Mouse (Mus musculus) megakaryocyte, embryonic 14.5 days (primary cell): ENCODE measurements around the gene Cherp. TPM values are rescaled to one million over a fixed set of nuclear protein-coding genes. Genes with fewer than 3 reads are reported as not detected.
A peak's percentile ranks its signal among the peaks of the same experiment; 100 is the strongest.

Source experiments
- H3K27me3 ChIP-seq: replicated peaks from 2 replicates; pipeline ENCODE3; 2012; ENCODE audit warnings: inconsistent platforms
- H3K36me3 ChIP-seq: replicated peaks from 2 replicates; pipeline ENCODE3; 2012; ENCODE audit warnings: low read length, inconsistent platforms, mixed read lengths
- H3K4me1 ChIP-seq: 2 replicates; pipeline ENCODE4 v1.6.1; 2012; ENCODE audit warnings: inconsistent platforms
- H3K4me3 ChIP-seq: replicated peaks from 2 replicates; pipeline ENCODE3; 2012; ENCODE audit warnings: moderate library complexity, mild to moderate bottlenecking, inconsistent platforms
- H3K9me3 ChIP-seq: 2 replicates; pipeline ENCODE4 v1.6.1; 2012; ENCODE audit warnings: inconsistent platforms
- FLI1 ChIP-seq: IDR thresholded peaks from 2 replicates; pipeline ENCODE4 v1.6.1; 2012; ENCODE audit warnings: low read length, inconsistent platforms, mixed read lengths
- GATA1 ChIP-seq: IDR thresholded peaks from 3 replicates; pipeline ENCODE4 v1.6.1; 2012; ENCODE audit warnings: mixed read lengths, low read length, inconsistent platforms, borderline replicate concordance
- polyA plus RNA-seq: library from polyadenylated mRNA; stranded (reverse); fragments of >175 nt; gene quantifications from 2 replicates; pipeline ENCODE4 v1.2.3, GENCODE M21; 2012; ENCODE audit warnings: low replicate concordance; ENCODE audit not compliant: insufficient read depth

Gene Cherp
- polyA plus RNA-seq, 1 experiment, result 85.3 TPM

DNA sequence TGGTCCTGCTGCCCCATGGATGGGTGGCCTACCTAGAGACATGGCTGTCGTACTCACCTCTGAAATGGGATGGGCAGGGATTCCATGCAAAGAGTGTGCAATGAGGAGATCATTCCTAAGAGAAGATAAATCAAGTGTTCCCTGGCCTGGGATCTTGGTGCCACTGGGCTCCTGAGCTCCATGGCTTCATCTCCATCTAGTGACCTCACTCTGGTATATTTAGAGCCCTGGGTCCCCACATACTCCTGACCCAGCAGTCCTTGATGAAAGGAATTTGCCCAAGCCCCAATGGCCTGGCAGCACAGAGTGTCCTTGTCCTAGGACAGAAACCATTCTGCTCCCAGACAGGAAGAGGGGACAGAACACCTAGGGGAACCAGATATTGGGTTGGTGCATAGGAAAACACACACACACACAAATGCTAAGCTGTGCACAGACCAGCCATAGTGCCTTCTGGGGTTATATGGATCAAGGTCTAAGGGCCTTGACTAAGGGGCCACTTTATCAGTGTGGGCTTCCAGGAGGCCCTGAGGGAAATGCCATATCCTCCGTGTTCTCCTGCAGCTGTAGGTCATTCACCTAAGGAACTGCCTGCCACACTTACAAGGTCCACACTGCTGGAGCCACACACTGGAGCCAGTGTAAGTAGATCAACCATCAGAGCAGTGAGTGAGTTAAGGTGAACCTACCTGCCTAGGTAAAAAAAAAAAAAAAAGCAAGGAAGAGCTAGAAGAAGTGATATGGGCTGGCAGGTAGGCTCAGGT is 24.7 kb upstream of the Cherp start:
- TF ChIP-seq FLI1 (no peak), GATA1 (no peak)
- H3K27me3 ChIP-seq, result no peaks in the 10 kb centered on the region
- H3K4me1 ChIP-seq, result peaks cover 99% of the 10 kb centered on the region
- H3K9me3 ChIP-seq, result no peaks in the 10 kb centered on the region
- H3K36me3 ChIP-seq, result peaks cover 82% of the 10 kb centered on the region
- H3K4me3 ChIP-seq, result no peak overlapping the region

DNA sequence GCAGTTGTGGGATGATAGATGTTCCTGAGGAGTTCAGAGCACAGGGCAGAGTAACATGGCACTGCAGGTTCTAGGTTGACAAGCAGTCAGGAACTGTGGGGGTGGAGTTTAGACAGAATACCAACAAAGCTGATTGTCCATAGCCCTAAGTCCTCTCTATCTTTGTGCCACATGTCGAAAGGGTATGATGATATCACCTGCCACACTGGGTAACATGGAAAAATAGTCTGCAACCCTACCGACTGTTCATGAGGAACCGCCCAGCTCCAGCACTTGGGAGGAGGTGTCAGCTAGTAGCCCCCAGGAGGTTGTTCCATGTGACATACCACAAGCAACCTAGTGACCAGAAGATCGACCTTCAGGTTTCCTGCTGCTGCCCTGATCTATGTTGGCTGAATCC is 23.5 kb upstream of the Cherp start:
- TF ChIP-seq GATA1 (no peak), FLI1 (no peak)
- no peaks in the 10 kb centered on the region for H3K9me3 ChIP-seq
- H3K36me3 ChIP-seq, result peaks cover 82% of the 10 kb centered on the region
- peaks cover 99% of the 10 kb centered on the region for H3K4me1 ChIP-seq
- H3K4me3 ChIP-seq, result no peak overlapping the region
- H3K27me3 ChIP-seq, result no peaks in the 10 kb centered on the region

DNA sequence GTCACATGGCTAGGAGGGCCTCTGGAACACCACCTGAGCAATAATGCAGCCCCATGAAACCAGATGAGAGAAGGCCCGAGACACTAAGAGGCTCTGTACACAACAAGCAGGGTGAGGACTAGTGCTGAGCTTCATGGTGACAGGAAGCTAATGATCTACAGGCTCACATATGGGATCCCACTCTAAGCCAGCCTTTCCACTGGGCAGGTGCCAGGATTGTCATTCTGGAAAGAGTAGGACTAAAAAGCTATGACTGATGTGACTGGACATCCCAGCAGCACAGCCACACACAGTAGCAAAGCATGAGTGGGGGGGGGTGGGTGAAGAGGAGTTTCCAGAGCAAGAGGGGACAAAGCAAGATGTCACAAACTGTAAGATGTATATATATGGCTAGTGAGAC is 22.9 kb upstream of the Cherp start:
- Histone ChIP-seq H3K36me3 (peaks cover 76% of the 10 kb centered on the region), H3K4me1 (peaks cover 97% of the 10 kb centered on the region), H3K4me3 (no peak overlapping the region), H3K27me3 (no peaks in the 10 kb centered on the region), H3K9me3 (no peaks in the 10 kb centered on the region)
- no peak for TF ChIP-seq FLI1
- no peak for TF ChIP-seq GATA1

DNA sequence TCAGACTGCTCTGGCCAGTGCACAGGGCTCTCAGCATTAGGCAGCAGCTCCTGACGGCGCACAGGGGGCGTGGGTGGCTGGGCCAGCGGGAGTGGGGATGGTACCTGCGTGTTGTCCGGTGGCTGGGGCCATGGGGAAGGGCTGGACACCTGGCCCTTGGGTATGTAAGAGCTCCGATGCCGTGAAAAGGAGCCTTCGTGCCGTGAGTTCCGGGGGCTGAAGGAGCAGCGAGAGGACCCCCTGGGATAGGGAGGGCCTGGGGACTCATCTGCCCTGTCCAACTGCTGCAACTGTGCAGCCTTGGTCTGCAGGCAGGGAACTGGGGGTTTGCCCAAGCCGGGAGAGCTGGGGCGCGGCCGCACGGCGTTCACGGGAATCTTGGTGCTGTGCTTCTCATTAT is 21.2 kb upstream of the Cherp start:
- Histone ChIP-seq H3K36me3 (peaks cover 64% of the 10 kb centered on the region), H3K4me1 (peaks cover 88% of the 10 kb centered on the region), H3K4me3 (no peak overlapping the region), H3K27me3 (no peaks in the 10 kb centered on the region), H3K9me3 (no peaks in the 10 kb centered on the region)
- no peak for TF ChIP-seq GATA1
- TF ChIP-seq FLI1, result no peak

DNA sequence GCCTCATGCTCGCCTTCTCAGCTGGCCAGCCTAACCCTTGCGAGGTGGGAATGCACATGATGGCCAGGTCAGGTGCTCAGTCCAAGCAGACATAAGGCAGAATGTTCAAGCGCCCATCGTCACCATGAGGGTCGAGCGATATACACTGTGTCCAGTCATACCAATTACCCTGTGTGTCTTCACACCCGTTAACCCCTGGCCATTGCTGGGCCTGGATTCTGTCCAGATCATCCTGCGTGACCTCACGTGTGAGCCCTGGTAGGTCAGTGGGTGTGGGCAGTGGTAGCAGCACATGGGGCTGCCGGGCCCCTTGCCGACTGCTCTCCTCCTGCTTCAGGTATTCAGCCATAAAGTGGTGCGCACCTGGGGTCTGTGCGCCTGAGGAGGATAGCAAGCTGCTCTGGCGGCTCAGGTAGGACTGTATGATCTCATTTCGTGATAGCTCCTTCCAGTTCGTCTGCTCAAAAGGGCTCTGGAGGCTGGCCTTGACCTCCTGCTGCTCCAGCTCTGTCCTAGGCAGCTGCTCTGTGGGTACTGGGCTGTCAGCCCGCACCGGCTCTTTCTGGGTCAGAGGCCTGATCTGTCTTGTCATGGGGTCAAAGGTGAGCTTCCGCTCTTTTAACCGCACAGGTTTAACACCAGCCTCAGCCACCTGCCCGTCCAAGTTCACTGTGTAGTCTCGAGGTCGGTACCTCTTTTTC is 20.5 kb upstream of the Cherp start:
- Histone ChIP-seq H3K4me1 (peaks cover 88% of the 10 kb centered on the region), H3K4me3 (peak overlapping the region; percentile 0), H3K9me3 (no peaks in the 10 kb centered on the region), H3K27me3 (no peaks in the 10 kb centered on the region), H3K36me3 (peaks cover 65% of the 10 kb centered on the region)
- TF ChIP-seq FLI1, result no peak
- no peak for TF ChIP-seq GATA1

DNA sequence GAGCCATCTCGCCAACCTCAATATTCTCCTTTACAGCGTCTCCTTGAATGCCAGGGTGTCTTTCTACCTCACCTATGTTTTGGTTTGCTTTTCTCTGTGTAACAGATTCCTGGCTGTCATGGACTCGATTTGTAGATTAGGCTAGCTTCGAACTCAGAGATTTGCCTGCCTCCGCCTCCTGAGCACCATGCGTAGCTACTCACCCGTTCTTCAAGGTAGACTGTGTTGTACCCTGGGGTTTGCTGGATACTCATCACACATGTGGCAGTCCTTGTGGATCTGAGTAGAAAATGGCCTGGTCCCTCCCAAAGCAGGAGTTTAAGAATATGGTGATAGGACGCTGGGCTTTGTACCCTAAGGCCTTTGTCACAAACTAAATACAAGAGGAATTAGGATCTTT is 18.4 kb upstream of the Cherp start:
- peak overlapping the region; percentile 99 for H3K4me3 ChIP-seq
- TF ChIP-seq FLI1 (no peak), GATA1 (no peak)
- H3K36me3 ChIP-seq, result peaks cover 68% of the 10 kb centered on the region
- H3K4me1 ChIP-seq, result peaks cover 88% of the 10 kb centered on the region
- no peaks in the 10 kb centered on the region for H3K27me3 ChIP-seq
- no peaks in the 10 kb centered on the region for H3K9me3 ChIP-seq

DNA sequence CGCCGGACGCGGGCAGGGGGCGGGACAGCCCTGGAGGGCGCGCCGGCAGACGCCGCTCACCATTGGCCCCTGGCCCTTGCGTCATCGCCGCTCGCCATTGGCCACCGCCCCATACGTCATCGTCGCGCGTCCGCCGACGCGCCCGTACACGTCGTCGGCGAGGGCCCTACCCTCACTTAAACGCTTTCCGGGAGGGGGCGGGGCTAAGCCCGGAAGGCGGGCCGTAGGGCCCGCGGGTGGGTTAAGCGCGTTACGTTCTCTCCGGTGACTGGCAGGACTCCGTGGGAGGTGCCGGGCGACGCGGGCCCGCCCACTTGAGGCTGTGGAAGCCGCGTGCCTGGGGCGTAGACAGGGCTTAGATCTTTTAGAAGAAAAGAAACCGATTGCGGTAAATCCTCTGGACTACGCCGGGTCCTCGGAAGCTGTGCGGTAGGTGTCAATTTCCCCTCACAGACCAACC is 17.6 kb upstream of the Cherp start:
- H3K36me3 ChIP-seq, result peaks cover 71% of the 10 kb centered on the region
- H3K4me3 ChIP-seq, result peak overlapping the region; percentile 99
- no peaks in the 10 kb centered on the region for H3K9me3 ChIP-seq
- no peaks in the 10 kb centered on the region for H3K27me3 ChIP-seq
- peaks cover 88% of the 10 kb centered on the region for H3K4me1 ChIP-seq
- TF ChIP-seq GATA1 (no peak), FLI1 (no peak)

DNA sequence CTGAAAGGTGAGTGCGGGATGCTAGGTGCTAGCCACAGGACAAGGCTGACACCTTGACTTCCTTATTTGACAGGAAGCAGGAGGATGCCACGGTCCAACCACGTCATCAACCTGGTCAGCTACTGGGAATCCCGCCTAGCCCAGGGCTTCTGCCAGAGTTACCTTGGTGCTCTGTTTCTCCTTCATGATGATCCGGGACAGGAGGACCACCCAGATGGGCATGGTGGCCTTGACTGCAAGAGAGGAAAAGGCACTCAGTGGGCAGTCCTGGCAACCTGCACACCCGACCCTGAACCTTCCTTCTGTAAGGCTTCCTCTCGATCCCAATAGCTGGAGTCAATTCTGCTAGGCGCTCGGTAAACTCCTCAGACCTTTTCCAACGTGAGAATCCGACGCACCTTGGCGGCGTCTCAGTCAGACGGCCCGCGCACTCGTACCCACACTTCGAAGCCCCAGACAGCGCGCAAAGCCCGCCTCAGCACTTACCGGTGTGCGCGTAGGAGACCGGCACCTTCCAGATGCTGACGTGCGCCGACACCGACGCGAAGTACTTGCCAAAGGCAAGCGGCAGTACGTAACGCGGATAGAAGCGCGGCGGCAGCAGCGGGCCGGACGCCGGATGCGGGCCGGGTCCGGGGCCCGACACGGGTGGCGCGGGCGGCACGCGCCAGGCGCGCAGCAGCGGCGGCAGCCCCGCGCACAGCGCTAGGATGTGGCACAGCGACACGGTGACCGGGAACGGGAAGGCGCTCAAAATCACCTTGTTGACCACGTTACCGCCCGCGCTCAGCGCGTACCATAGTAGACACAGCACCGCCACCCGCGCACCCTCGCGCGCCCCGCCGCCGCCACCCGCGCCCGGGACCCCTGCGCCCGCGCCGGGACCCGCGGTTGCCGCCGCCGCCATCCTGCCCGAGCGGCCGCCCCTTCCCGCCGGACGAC is 16.9 kb upstream of the Cherp start, which contains the start of gene Slc35e1:
Gene Slc35e1, minus strand, starts transcription at position 935 of the 942 bp plus-strand sequence.
- Histone ChIP-seq H3K4me3 (peak within 1 kb of the TSS; percentile 99), H3K36me3 (peaks cover 71% of the 10 kb centered on the region), H3K4me1 (peaks cover 88% of the 10 kb centered on the region), H3K9me3 (no peaks in the 10 kb centered on the region), H3K27me3 (no peaks in the 10 kb centered on the region)
- no peak for TF ChIP-seq FLI1
- no peak for TF ChIP-seq GATA1

DNA sequence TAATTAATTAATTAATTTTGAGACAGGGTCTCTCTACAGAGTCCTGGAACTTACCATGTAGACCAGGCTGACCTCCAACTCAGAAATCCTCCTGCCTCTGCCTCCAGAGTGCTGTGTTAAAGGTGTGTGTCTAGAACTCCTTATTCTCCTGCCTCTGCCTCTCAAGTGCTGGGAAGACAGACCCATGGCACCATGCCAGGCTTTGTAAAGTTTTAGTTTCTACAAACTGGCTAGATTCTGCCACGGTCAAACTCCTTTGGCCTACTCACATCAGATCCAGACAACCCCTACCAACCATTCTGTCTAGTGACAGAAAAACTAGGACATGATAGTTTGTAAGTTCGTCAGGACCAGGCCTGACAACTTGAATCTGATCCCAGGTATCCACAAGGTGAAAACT is 16.0 kb upstream of the Cherp start:
- Histone ChIP-seq H3K36me3 (peaks cover 70% of the 10 kb centered on the region), H3K4me3 (peak overlapping the region; percentile 26)

DNA sequence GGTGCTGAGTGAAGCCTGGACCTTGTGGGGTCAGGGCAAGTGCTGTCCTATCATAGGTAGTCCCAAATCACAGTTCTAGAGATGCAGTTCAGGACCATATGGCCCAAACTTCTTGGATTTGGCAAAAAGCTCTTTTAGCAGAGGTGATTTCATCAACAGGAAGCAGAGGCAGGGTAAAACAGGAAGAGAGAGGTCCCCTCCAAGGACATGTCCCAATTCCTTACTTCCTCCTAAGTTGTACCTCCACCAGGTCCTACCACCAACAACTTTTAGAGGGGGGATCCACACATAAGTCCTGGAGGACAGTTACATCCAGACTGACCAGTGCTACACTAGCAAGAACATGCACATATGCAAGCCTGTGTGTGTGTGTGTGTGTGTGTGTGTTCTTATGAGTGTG is 12.0 kb upstream of the Cherp start:
- H3K9me3 ChIP-seq, result no peaks in the 10 kb centered on the region
- H3K36me3 ChIP-seq, result peaks cover 86% of the 10 kb centered on the region
- TF ChIP-seq GATA1 (no peak), FLI1 (no peak)
- no peak overlapping the region for H3K4me3 ChIP-seq
- peaks cover 78% of the 10 kb centered on the region for H3K4me1 ChIP-seq
- H3K27me3 ChIP-seq, result no peaks in the 10 kb centered on the region

More for the DNA sequence above, 16.0 kb upstream of the Cherp start:
- TF ChIP-seq GATA1 (no peak), FLI1 (no peak)
- Histone ChIP-seq H3K27me3 (no peaks in the 10 kb centered on the region), H3K9me3 (no peaks in the 10 kb centered on the region), H3K4me1 (peaks cover 88% of the 10 kb centered on the region)
